Mouse (Mus musculus): ENCODE results near the gene Tm4sf5. TPM values are rescaled to one million over a fixed set of nuclear protein-coding genes. Genes with fewer than 3 reads are reported as not detected.

The Tm4sf5 gene
- total and polyA plus RNA-seq, 3 experiments = 5.5 to 24.5 (median 11.7) TPM

DNA sequence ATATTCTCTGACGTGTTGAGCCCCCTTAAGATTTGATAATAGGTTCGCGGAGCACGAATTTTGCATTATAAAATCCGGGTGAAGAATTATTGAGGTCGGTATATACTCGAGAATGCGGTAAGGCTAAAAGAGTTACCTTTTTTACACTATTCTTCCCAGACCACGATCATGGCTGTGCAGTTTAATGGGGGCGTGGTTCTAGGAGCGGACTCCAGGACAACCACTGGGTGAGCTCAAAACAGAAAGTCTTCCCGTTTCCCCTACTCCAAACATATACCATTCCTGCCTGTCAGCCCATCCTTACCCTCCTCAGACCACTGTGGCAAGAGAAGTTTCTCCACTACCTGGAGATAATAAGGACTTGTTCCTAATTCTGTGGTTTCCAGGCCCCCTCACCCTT, 20.7 kb downstream of the Tm4sf5 start:
- Histone ChIP-seq H3K4me2 (ENCODE audit: insufficient read depth, low read depth, poor library complexity, severe bottlenecking) (peak overlapping the region; percentile 80), H3K4me3 (replicated peaks in 1 of 3; ENCODE audit: low read depth in 2 of 3, low read length in 2 of 3, poor library complexity in 1 of 3) (peak overlapping the region; percentile 69 to 96 (median 76)), H3K4me1 (ENCODE audit: control insufficient read depth in 1 of 2, insufficient read depth in 2 of 2) (peaks cover 15 to 48% of the 10 kb centered on the region in 2 experiments), H3K27ac (ENCODE audit: insufficient read depth, low read depth) (no peak overlapping the region), H3K27me3 (replicated peaks) (no peaks in the 10 kb centered on the region), H3K79me2 (replicated peaks; ENCODE audit: control insufficient read depth, extremely low read depth, insufficient read depth, poor library complexity, severe bottlenecking) (peaks cover 12% of the 10 kb centered on the region), H3K9me3 (replicated peaks; ENCODE audit: low read length) (no peaks in the 10 kb centered on the region), H3K9ac (ENCODE audit: insufficient read depth, low read depth) (peak overlapping the region; percentile 94), H3K36me3 (replicated peaks in 1 of 2; ENCODE audit: control insufficient read depth in 1 of 2, insufficient read depth in 1 of 2, low read length in 1 of 2) (peaks cover 24 to 38% of the 10 kb centered on the region in 2 experiments)
- dilution Hi-C loops (cut with MboI; ENCODE audit: extremely low pct_ligation_motif_present, extremely low pct_unique_long_range_greater_than_20kb, low sequenced_read_pairs) (no loop called here), in situ Hi-C loops (cut with MboI; ENCODE audit: low pct_ligation_motif_present, low pct_unique_long_range_greater_than_20kb, low sequenced_read_pairs) (loop anchor here (5.0 kb wide), 1 partner anchor 37 kb away; the partner anchor contains the start of gene Mink1)
- no peak for DNase-seq (ENCODE audit: extremely low read depth)
- TF ChIP-seq KAT2A (IDR thresholded peaks at IDR 0.05; ENCODE audit: insufficient replicate concordance, low read length) (no peak), MXI1 (IDR thresholded peaks at IDR 0.05; ENCODE audit: low read depth, low read length) (peak; percentile 5; the same call in 1 of the 2 replicates)

DNA sequence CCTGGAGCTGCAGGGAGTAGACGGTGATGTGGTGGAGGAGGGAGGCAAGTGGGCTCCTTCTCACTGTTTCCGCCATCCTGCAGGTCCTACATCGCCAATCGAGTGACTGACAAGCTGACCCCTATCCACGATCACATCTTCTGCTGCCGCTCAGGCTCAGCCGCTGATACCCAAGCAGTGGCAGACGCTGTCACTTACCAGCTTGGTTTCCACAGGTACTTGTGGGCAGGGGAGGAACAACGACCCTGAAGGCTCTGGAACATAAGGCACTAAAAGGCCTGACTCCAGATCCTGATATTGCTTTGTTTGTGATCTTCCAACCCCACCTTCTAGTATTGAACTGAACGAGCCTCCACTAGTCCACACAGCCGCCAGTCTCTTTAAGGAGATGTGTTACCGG, 21.2 kb downstream of the Tm4sf5 start:
- Histone ChIP-seq H3K4me3 (replicated peaks in 1 of 3; ENCODE audit: low read depth in 2 of 3, low read length in 2 of 3, poor library complexity in 1 of 3) (peak overlapping the region; percentile 69 to 96 (median 76)), H3K4me1 (ENCODE audit: control insufficient read depth in 1 of 2, insufficient read depth in 2 of 2) (peaks cover 15 to 50% of the 10 kb centered on the region in 2 experiments), H3K9me3 (replicated peaks; ENCODE audit: low read length) (no peaks in the 10 kb centered on the region), H3K79me2 (replicated peaks; ENCODE audit: control insufficient read depth, extremely low read depth, insufficient read depth, poor library complexity, severe bottlenecking) (peaks cover 12% of the 10 kb centered on the region), H3K4me2 (ENCODE audit: insufficient read depth, low read depth, poor library complexity, severe bottlenecking) (peak overlapping the region; percentile 80), H3K27ac (ENCODE audit: insufficient read depth, low read depth) (no peak overlapping the region), H3K9ac (ENCODE audit: insufficient read depth, low read depth) (peak overlapping the region; percentile 94), H3K27me3 (replicated peaks) (no peaks in the 10 kb centered on the region), H3K36me3 (replicated peaks in 1 of 2; ENCODE audit: control insufficient read depth in 1 of 2, insufficient read depth in 1 of 2, low read length in 1 of 2) (peaks cover 24 to 38% of the 10 kb centered on the region in 2 experiments)
- no peak for TF ChIP-seq MAZ (IDR thresholded peaks at IDR 0.05; ENCODE audit: low read depth, low read length)
- no peak for TF ChIP-seq UBTF (IDR thresholded peaks at IDR 0.05; ENCODE audit: low read depth, low read length)
- no peak for TF ChIP-seq BHLHE40 (IDR thresholded peaks at IDR 0.05; ENCODE audit: low read depth, low read length)
- in situ Hi-C loops (cut with MboI; ENCODE audit: low pct_ligation_motif_present, low pct_unique_long_range_greater_than_20kb, low sequenced_read_pairs) (loop anchor here (5.0 kb wide), 1 partner anchor 36 kb away; the partner anchor contains the start of gene Mink1), dilution Hi-C loops (cut with MboI; ENCODE audit: extremely low pct_ligation_motif_present, extremely low pct_unique_long_range_greater_than_20kb, low sequenced_read_pairs) (no loop called here)
- no peak for DNase-seq (ENCODE audit: extremely low read depth)

DNA sequence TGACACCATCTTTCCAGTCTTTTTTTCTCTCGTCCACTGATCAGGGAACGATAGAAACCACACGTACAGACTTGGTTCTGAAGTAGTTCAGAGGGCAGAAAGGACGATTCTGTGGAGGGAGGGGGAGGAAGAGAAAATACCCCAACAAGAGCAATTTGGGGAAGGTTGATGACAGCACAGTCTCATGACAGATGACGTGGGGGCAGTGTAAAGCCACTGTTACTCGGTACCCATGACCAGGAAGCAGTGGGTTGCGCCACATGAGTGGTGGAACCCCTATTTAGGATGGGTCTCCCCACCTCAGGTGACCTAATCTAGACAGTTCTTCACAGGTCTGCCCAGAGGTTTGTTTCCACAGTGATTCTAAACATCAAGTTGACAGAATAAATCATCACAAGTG, 23.6 kb downstream of the Tm4sf5 start:
- H3K4me1 ChIP-seq (ENCODE audit: control insufficient read depth in 1 of 2, insufficient read depth in 2 of 2) = peaks cover 15 to 50% of the 10 kb centered on the region in 2 experiments
- no peak for DNase-seq (ENCODE audit: extremely low read depth)
- no peak overlapping the region for H3K4me2 ChIP-seq (ENCODE audit: insufficient read depth, low read depth, poor library complexity, severe bottlenecking)
- in situ Hi-C loops (cut with MboI; ENCODE audit: low pct_ligation_motif_present, low pct_unique_long_range_greater_than_20kb, low sequenced_read_pairs) (loop anchor here (5.0 kb wide), 1 partner anchor 34 kb away; the partner anchor contains the start of gene Mink1), dilution Hi-C loops (cut with MboI; ENCODE audit: extremely low pct_ligation_motif_present, extremely low pct_unique_long_range_greater_than_20kb, low sequenced_read_pairs) (no loop called here)
- H3K9ac ChIP-seq (ENCODE audit: insufficient read depth, low read depth) = no peak overlapping the region
- H3K9me3 ChIP-seq (replicated peaks; ENCODE audit: low read length) = no peaks in the 10 kb centered on the region
- H3K79me2 ChIP-seq (replicated peaks; ENCODE audit: control insufficient read depth, extremely low read depth, insufficient read depth, poor library complexity, severe bottlenecking) = peaks cover 12% of the 10 kb centered on the region
- TF ChIP-seq USF1 (IDR thresholded peaks at IDR 0.05; ENCODE audit: low read depth, low read length) (no peak), JUND (conservative IDR thresholded peaks at IDR 0.05; ENCODE audit: low read depth, low read length) (no peak), ETS1 (conservative IDR thresholded peaks at IDR 0.05; ENCODE audit: low read depth, low read length) (peak; percentile 74), BHLHE40 (IDR thresholded peaks at IDR 0.05; ENCODE audit: low read depth, low read length) (peak; percentile 56), POLR2AphosphoS2 (IDR thresholded peaks at IDR 0.05; ENCODE audit: low read depth, low read length) (0 out of 2 replicates have a peak, but pooled peaks have one; percentile 72), HCFC1 (IDR thresholded peaks at IDR 0.05; ENCODE audit: low read depth, low read length) (no peak), MAX (IDR thresholded peaks at IDR 0.05; ENCODE audit: low read length) (no peak), ZC3H11A (IDR thresholded peaks at IDR 0.05; ENCODE audit: low read depth, low read length) (no peak), KAT2A (IDR thresholded peaks at IDR 0.05; ENCODE audit: insufficient replicate concordance, low read length) (no peak), E2F4 (IDR thresholded peaks at IDR 0.05; ENCODE audit: insufficient replicate concordance, low read depth, low read length) (no peak)
- H3K27ac ChIP-seq (ENCODE audit: insufficient read depth, low read depth) = no peak overlapping the region
- peaks cover 24 to 38% of the 10 kb centered on the region in 2 experiments for H3K36me3 ChIP-seq (replicated peaks in 1 of 2; ENCODE audit: control insufficient read depth in 1 of 2, insufficient read depth in 1 of 2, low read length in 1 of 2)
- no peak overlapping the region for H3K4me3 ChIP-seq (replicated peaks in 1 of 3; ENCODE audit: low read depth in 2 of 3, low read length in 2 of 3, poor library complexity in 1 of 3)
- H3K27me3 ChIP-seq (replicated peaks) = no peaks in the 10 kb centered on the region
